ENCODE assay signal across 1 mouse cellular context in genomic region chr10:4600796-4601474, GRCm38 (mm10).
TF ChIP-seq lines count a peak whose summit lies in the region.

No protein-coding gene starts in this region.

TF ChIP-seq in MEL, 35 proteins besides CTCF, POLR2A, EP300 and RAD21 (continued from another document):
- TF ChIP-seq NELFE (IDR thresholded peaks at IDR 0.05; ENCODE audit: low read depth, low read length) (no peak), GATA1 (IDR thresholded peaks at IDR 0.05; ENCODE audit: low read depth, low read length) (no peak), KAT2A (conservative IDR thresholded peaks at IDR 0.05; ENCODE audit: low read depth, low read length) (no peak), TBP (IDR thresholded peaks at IDR 0.05; ENCODE audit: low read depth, low read length) (no peak), MAX (IDR thresholded peaks at IDR 0.05; ENCODE audit: low read length) (no peak), E2F4 (IDR thresholded peaks at IDR 0.05; ENCODE audit: borderline replicate concordance, low read depth, low read length) (no peak), SMC3 (IDR thresholded peaks at IDR 0.05; ENCODE audit: low read depth, low read length) (no peak), GABPA (IDR thresholded peaks at IDR 0.05; ENCODE audit: low read depth, low read length) (no peak), NRF1 (IDR thresholded peaks at IDR 0.05; ENCODE audit: insufficient read depth, low read depth, low read length, poor library complexity, severe bottlenecking) (no peak), TAL1 (IDR thresholded peaks at IDR 0.05; ENCODE audit: low read length) (no peak), ZKSCAN1 (IDR thresholded peaks at IDR 0.05; ENCODE audit: low read depth, low read length) (no peak), USF1 (IDR thresholded peaks at IDR 0.05; ENCODE audit: low read depth, low read length) (no peak), HCFC1 (IDR thresholded peaks at IDR 0.05; ENCODE audit: low read depth, low read length) (no peak), ZMIZ1 (IDR thresholded peaks at IDR 0.05; ENCODE audit: low read depth, low read length) (no peak)
